Mouse (Mus musculus): ENCODE measurements around the gene 1700034J05Rik. TPM values are rescaled to one million over a fixed set of nuclear protein-coding genes. Genes with fewer than 3 reads are reported as not detected.

1700034J05Rik gene
- polyA plus RNA-seq, 1 experiment: not detected

GRCm38 (mm10) chr6:146956961-146957360 lies 2.7 kb upstream of the 1700034J05Rik start:
- TF ChIP-seq POLR2A (IDR thresholded peaks at IDR 0.05; ENCODE audit: extremely low read depth, insufficient read depth, low read length) (no peak), CTCF (IDR thresholded peaks at IDR 0.05; ENCODE audit: extremely low read depth, insufficient read depth, low read length) (no peak)

GRCm38 (mm10) chr6:146955896-146956295 lies 1.7 kb upstream of the 1700034J05Rik start:
- Histone ChIP-seq H3K27ac (ENCODE audit: insufficient read depth, low read length) (no peak overlapping the region), H3K4me3 (ENCODE audit: insufficient read depth, low read length) (no peak overlapping the region), H3K4me1 (ENCODE audit: control insufficient read depth, insufficient read depth, low read length) (peaks cover 23% of the 10 kb centered on the region)
- TF ChIP-seq CTCF (IDR thresholded peaks at IDR 0.05; ENCODE audit: extremely low read depth, insufficient read depth, low read length): no peak

More at GRCm38 (mm10) chr6:146956961-146957360, 2.7 kb upstream of the 1700034J05Rik start:
- Histone ChIP-seq H3K27ac (ENCODE audit: insufficient read depth, low read length) (no peak overlapping the region), H3K4me1 (ENCODE audit: control insufficient read depth, insufficient read depth, low read length) (peaks cover 27% of the 10 kb centered on the region), H3K4me3 (ENCODE audit: insufficient read depth, low read length) (no peak overlapping the region)

DNA sequence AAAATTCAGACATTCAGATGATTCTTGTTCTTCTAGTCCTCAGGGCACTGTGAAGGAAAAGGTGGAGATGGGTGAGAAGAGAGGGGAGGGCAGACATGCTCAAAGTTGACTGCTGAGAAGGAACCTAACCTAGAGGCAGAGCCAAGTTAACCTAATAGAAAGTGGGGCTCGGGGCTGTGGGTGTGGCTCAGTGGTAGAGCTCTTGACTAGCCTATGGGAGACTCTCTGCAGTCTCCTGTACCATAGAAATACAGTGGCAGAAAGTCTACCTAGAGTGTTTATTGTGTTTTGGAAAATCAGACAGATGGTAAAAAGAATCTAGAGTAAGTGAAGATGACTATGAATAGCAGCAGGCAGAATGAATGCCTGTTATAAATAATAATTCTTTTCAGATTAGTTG lies 1.3 kb upstream of the 1700034J05Rik start:
- TF ChIP-seq CTCF (IDR thresholded peaks at IDR 0.05; ENCODE audit: extremely low read depth, insufficient read depth, low read length): no peak
- no peak for TF ChIP-seq POLR2A (IDR thresholded peaks at IDR 0.05; ENCODE audit: extremely low read depth, insufficient read depth, low read length)
- Histone ChIP-seq H3K4me3 (ENCODE audit: insufficient read depth, low read length) (no peak overlapping the region), H3K27ac (ENCODE audit: insufficient read depth, low read length) (no peak overlapping the region; the same call in 1 of the 2 replicates), H3K4me1 (ENCODE audit: control insufficient read depth, insufficient read depth, low read length) (peaks cover 20% of the 10 kb centered on the region)

DNA sequence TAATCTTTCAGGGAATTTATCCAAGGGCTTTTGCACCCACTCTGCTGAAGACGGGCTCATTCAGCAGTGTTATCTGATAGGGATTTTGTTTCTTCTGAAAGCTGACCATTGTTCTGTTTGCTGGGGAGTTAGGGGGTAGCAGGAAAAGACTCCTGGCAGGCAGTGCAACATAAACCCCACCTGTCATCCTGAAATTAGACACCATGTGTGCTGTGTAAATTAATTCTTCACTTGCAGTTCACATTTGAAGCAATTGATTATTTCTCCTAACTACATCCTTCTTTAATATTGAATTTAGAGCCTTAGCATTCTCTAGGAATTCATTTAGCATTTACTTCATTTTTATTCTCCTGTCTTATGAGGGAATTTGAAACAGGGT lies 3.8 kb downstream of the 1700034J05Rik start:
- H3K4me1 ChIP-seq (ENCODE audit: control insufficient read depth, insufficient read depth, low read length): peaks cover 9% of the 10 kb centered on the region
- H3K27ac ChIP-seq (ENCODE audit: insufficient read depth, low read length): no peak overlapping the region
- TF ChIP-seq CTCF (IDR thresholded peaks at IDR 0.05; ENCODE audit: extremely low read depth, insufficient read depth, low read length): no peak
- no peak for TF ChIP-seq POLR2A (IDR thresholded peaks at IDR 0.05; ENCODE audit: extremely low read depth, insufficient read depth, low read length)
- H3K4me3 ChIP-seq (ENCODE audit: insufficient read depth, low read length): no peak overlapping the region

- Histone ChIP-seq H3K4me3 (ENCODE audit: insufficient read depth, low read length) (no peak overlapping the region), H3K27ac (ENCODE audit: insufficient read depth, low read length) (no peak overlapping the region), H3K4me1 (ENCODE audit: control insufficient read depth, insufficient read depth, low read length) (peaks cover 5% of the 10 kb centered on the region)
- no peak for TF ChIP-seq CTCF (IDR thresholded peaks at IDR 0.05; ENCODE audit: extremely low read depth, insufficient read depth, low read length)
- TF ChIP-seq POLR2A (IDR thresholded peaks at IDR 0.05; ENCODE audit: extremely low read depth, insufficient read depth, low read length): no peak
Measured at GRCm38 (mm10) chr6:146949682-146950453, 4.4 kb downstream of the 1700034J05Rik start.

DNA sequence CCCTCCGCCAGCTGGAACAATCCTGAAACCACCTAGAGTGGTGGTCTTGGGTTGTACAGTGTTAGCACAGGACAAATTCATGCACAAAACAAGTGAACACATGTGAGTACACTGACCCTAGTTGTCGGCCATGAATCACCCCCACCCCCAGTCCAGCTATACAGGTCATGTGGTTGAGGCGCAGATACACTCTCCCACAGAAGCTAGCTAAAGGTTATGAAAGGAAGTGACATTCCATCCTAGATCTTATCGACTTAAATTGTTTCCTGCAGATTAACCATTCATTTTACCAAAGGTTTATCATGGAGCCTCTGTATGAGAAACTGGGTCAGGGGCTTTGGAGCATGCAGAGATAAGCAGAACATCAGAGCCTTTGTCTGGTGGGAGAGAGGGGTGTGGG lies 7.0 kb downstream of the 1700034J05Rik start:
- Histone ChIP-seq H3K27ac (ENCODE audit: insufficient read depth, low read length) (no peak overlapping the region), H3K4me3 (ENCODE audit: insufficient read depth, low read length) (no peak overlapping the region), H3K4me1 (ENCODE audit: control insufficient read depth, insufficient read depth, low read length) (no peaks in the 10 kb centered on the region)
- TF ChIP-seq POLR2A (IDR thresholded peaks at IDR 0.05; ENCODE audit: extremely low read depth, insufficient read depth, low read length): no peak
- no peak for TF ChIP-seq CTCF (IDR thresholded peaks at IDR 0.05; ENCODE audit: extremely low read depth, insufficient read depth, low read length)

GRCm38 (mm10) chr6:146946327-146947029 lies 7.7 kb downstream of the 1700034J05Rik start:
- Histone ChIP-seq H3K4me1 (ENCODE audit: control insufficient read depth, insufficient read depth, low read length) (no peaks in the 10 kb centered on the region), H3K27ac (ENCODE audit: insufficient read depth, low read length) (no peak overlapping the region), H3K4me3 (ENCODE audit: insufficient read depth, low read length) (no peak overlapping the region)
- TF ChIP-seq POLR2A (IDR thresholded peaks at IDR 0.05; ENCODE audit: extremely low read depth, insufficient read depth, low read length) (no peak), CTCF (IDR thresholded peaks at IDR 0.05; ENCODE audit: extremely low read depth, insufficient read depth, low read length) (no peak)

- H3K4me1 ChIP-seq (ENCODE audit: control insufficient read depth, insufficient read depth, low read length): no peaks in the 10 kb centered on the region
- no peak overlapping the region for H3K4me3 ChIP-seq (ENCODE audit: insufficient read depth, low read length)
- no peak overlapping the region for H3K27ac ChIP-seq (ENCODE audit: insufficient read depth, low read length)
- no peak for TF ChIP-seq CTCF (IDR thresholded peaks at IDR 0.05; ENCODE audit: extremely low read depth, insufficient read depth, low read length)
- TF ChIP-seq POLR2A (IDR thresholded peaks at IDR 0.05; ENCODE audit: extremely low read depth, insufficient read depth, low read length): no peak
Measured at GRCm38 (mm10) chr6:146944830-146945229, 9.4 kb downstream of the 1700034J05Rik start.

DNA sequence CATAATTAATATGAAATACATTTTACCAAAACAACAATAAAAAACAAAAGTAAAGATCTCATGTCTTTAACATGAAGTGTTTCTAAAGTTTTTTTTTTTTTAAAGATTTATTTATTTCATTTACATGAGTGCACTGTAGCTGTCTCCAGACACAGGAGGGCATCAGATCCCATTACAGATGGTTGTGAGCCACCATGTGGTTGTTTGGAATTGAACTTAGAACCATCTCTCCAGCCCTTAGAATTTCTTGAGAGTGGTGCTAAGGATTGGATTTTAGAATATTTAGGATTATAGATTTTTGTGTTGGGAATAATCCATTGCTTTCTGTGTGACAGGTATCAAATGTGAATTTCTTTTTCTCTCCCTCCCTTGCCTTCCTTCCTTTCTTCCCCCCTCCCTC lies 10.2 kb downstream of the 1700034J05Rik start:
- no peak overlapping the region for H3K4me3 ChIP-seq (ENCODE audit: insufficient read depth, low read length)
- no peaks in the 10 kb centered on the region for H3K4me1 ChIP-seq (ENCODE audit: control insufficient read depth, insufficient read depth, low read length)
- H3K27ac ChIP-seq (ENCODE audit: insufficient read depth, low read length): no peak overlapping the region
- TF ChIP-seq CTCF (IDR thresholded peaks at IDR 0.05; ENCODE audit: extremely low read depth, insufficient read depth, low read length) (no peak), POLR2A (IDR thresholded peaks at IDR 0.05; ENCODE audit: extremely low read depth, insufficient read depth, low read length) (no peak)
